Mouse (Mus musculus) limb, embryonic 10.5 days (tissue): ENCODE results near the gene Rxylt1. TPM values are rescaled to one million over a fixed set of nuclear protein-coding genes. Genes with fewer than 3 reads are reported as not detected.
A peak's percentile ranks its signal among the peaks of the same experiment; 100 is the strongest.

ENCODE experiments used
- DNase-seq: peaks from one replicate; pipeline ENCODE4 v3.0.0-alpha.2; 2017; ENCODE audit warnings: low spot score
- H3K27ac ChIP-seq: fragments of 300-500 bp; sonication (generic); 2 replicates; pipeline ENCODE4 v1.5.1; 2016; ENCODE audit warnings: mild to moderate bottlenecking
- H3K27me3 ChIP-seq: fragments of 300-500 bp; sonication (generic); 2 replicates; pipeline ENCODE4 v1.6.1; 2016; ENCODE audit warnings: low read depth, mild to moderate bottlenecking; ENCODE audit not compliant: poor library complexity, severe bottlenecking
- H3K36me3 ChIP-seq: fragments of 300-500 bp; sonication (generic); 2 replicates; pipeline ENCODE4 v1.6.1; 2016; ENCODE audit warnings: mild to moderate bottlenecking, moderate library complexity
- H3K4me1 ChIP-seq: fragments of 300-500 bp; sonication (generic); 2 replicates; pipeline ENCODE4 v1.6.1; 2016
- H3K4me3 ChIP-seq: fragments of 300-500 bp; sonication (generic); 2 replicates; pipeline ENCODE4 v1.5.1; 2016; ENCODE audit warnings: mild to moderate bottlenecking, moderate library complexity
- H3K9me3 ChIP-seq: fragments of 300-500 bp; sonication (generic); replicated peaks from 2 replicates; pipeline ENCODE4 v1.6.1; 2016; ENCODE audit warnings: mild to moderate bottlenecking
- WGBS: fragments of 180-500 bp; shearing (Covaris S2); methylation state at CpG from one replicate; pipeline ENCODE4 v1.1.7; 2016; 5-methylcytosine and 5-hydroxymethylcytosine counted together
- polyA plus RNA-seq: library from polyadenylated mRNA; unstranded; fragments of >200 nt; fragmentation: Nextera tagmentation; extraction: Ambion mirVana; gene quantifications from 2 replicates; pipeline ENCODE4 v1.2.1, GENCODE M21; 2016

Rxylt1 gene
- 36.6 and 36.8 TPM in 2 replicates for polyA plus RNA-seq

DNA sequence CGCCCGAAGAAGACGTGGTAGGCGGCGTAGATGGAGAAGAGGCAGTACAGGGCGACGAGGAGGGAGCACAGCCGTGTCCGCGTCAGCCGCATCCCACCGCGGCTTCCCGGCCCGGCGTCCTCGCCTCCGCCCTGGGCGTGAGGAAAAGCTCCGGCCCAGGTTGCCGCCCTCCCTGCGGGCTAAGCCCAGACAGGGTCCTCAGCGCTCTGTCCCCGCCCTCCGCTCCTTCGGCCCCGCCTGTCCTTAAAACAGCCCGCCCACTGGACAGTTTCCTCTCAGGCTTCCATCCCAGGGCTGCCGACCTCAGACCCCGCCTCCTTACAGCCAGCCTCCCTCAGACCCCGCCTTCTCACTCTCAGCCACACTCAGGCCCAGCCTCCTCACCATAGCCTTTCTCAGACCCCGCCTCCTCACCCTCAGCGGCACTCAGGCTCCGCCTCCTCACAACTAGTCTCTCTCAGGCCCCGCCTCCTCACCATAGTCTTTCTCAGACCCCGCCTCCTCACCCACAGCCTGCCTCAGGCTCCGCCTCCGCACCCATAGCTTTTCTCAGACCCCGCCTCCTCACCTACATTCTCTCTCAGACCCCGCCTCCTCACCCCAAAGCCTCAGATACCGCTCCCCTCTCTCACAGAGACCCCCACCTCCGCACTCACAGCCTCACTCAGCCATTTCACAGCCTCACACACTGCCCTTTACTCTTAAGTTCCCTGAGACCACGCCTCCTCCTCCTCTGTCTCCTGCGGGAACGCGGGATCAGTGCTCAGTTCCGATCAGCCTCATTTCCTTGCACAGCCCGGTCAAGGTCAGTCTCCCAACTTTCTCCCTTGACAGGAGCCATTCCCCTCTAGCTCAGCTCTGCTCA, at the start of gene Rxylt1:
Gene Rxylt1, minus strand, starts transcription at position 392 of the 865 bp plus-strand sequence.
- Histone ChIP-seq H3K4me1 (peaks cover 13% of the 10 kb centered on the region), H3K9me3 (no peaks in the 10 kb centered on the region), H3K36me3 (peaks cover 15% of the 10 kb centered on the region), H3K27ac (peak within 1 kb of the TSS; percentile 93), H3K4me3 (peak within 1 kb of the TSS; percentile 79), H3K27me3 (no peaks in the 10 kb centered on the region)
- peak; percentile 90 for DNase-seq
- WGBS, result 2% methylated on average over 36 of the region's 48 CpGs

DNA sequence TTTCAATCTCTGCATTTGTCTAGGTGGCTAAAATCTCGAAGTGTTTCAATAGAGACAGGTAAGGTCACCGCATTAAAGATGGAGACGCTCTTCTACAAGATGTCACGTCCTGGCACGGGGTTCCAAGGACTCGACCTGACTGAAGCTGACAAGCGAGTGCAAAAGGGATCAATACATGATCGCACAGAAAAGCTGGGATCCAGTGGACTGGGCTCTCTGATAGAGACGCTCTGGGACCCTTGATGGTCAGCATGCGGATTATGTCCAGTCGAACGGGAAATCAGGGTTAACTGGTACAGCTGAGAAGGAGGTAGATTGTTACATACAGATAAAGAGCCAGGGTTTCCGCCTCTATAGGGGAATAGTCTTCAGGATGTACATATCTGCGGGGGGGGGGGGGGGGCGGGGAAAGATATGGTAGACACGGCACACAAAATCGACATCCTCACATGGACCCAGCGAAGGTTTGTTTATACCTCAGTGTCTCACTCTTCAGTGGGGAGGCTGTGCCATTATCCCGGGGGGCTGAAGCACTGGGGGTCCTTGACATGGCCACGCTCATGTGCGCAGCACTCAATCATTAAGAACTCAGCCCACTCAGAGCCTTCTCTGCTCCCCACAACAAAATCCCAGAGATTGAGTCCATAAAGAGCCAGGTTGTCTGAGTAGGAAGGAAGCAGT, 24.3 kb upstream of the Rxylt1 start:
- no peak overlapping the region for H3K4me3 ChIP-seq
- no peaks in the 10 kb centered on the region for H3K9me3 ChIP-seq
- no peak overlapping the region for H3K27ac ChIP-seq

DNA sequence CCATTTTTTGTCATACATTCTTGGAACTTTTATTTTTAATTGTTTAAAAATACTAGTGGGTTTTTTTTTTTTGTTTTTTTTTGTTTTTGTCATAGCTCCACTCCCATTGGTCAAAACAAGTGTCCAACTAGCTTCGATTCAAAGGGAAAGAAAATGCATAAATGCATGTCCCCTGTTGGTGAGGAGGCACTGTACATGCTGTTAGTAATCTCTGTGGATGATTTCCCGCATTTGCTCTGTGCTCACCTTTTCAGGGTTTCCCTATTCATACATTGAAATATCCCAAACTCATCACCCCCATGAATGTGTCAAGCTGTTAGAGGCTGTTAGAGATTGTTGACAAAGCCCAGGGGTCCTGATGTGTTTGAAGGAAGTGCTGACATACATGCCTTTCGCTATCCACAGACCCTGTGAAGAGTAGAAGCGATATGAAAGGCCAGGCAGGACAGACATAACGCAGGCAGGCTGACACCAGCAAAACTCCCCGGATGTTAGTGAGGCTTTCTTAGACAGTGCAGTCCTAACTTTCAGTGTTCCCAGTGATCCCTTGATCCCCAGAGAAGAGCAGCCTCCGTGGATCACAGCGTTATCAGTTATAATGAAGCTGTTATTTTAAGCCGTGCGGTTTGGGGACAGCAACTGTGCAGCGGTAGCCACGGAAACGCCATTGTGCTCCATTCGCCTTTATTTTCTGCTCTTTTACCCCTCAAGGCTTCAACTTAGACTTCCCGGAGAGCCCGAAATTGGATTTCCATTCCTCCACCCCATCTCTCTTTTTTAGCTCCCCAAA, 23.5 kb upstream of the Rxylt1 start:
- H3K27ac ChIP-seq, result no peak overlapping the region

More for the DNA sequence above, 24.3 kb upstream of the Rxylt1 start:
- no peak for DNase-seq
- Histone ChIP-seq H3K27me3 (no peaks in the 10 kb centered on the region), H3K36me3 (no peaks in the 10 kb centered on the region), H3K4me1 (peaks cover 10% of the 10 kb centered on the region; the same call in 1 of the 2 replicates)
- 95% methylated on average over 19 of the region's 21 CpGs for WGBS

DNA sequence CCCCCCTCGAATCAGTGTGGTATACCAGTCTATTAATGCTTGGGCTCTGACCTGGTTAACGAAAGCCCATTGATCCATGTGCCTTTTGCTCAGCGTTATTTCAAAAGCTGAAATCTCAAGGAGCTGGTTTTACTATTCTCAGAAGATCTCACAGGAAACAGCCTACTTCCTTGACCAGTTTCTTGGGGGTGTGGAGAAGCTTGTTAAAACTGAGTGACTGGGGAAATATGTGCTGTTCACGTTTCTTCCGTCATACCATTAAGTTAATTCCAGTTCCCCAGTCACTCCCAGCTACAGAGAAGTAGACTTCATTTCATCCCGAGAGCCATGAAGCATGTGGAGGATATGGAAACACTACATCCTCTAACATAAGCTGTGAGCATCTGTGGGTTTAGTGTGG, 22.3 kb upstream of the Rxylt1 start:
- WGBS, result 77% methylated on average over 6 of the region's 6 CpGs

More for the DNA sequence above, 23.5 kb upstream of the Rxylt1 start:
- no peak for DNase-seq
- H3K27me3 ChIP-seq, result no peaks in the 10 kb centered on the region
- 91% methylated on average over 16 of the region's 16 CpGs for WGBS
- H3K9me3 ChIP-seq, result no peaks in the 10 kb centered on the region
- no peak overlapping the region for H3K4me3 ChIP-seq
- H3K36me3 ChIP-seq, result no peaks in the 10 kb centered on the region
- peaks cover 13% of the 10 kb centered on the region; the same call in 1 of the 2 replicates for H3K4me1 ChIP-seq

DNA sequence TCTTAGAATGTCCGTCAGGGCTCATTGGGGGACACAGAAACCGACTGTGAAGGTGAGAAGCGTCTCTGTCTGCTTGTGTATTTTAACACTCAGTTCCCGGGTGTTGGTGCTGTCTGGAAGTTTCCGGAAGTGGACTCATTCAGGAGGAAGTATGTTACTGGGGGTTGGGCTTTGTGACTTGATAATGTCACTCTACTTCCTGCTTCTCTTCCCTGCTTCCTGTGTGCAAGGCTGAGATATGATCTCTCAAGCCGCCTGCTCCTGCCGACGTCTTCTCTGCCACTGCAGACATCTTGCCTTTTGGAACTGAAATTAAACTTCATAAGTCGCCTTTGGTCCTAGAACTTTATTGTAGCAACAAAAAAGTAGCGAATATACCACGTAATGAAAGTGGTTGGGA, 19.5 kb upstream of the Rxylt1 start:
- 86% methylated on average over 11 of the region's 11 CpGs for WGBS
- H3K27ac ChIP-seq, result no peak overlapping the region
- no peaks in the 10 kb centered on the region for H3K9me3 ChIP-seq

More for the DNA sequence above, 22.3 kb upstream of the Rxylt1 start:
- Histone ChIP-seq H3K4me1 (peaks cover 13% of the 10 kb centered on the region; the same call in 1 of the 2 replicates), H3K4me3 (no peak overlapping the region), H3K27me3 (no peaks in the 10 kb centered on the region), H3K27ac (no peak overlapping the region), H3K9me3 (no peaks in the 10 kb centered on the region), H3K36me3 (no peaks in the 10 kb centered on the region)
- no peak for DNase-seq

DNA sequence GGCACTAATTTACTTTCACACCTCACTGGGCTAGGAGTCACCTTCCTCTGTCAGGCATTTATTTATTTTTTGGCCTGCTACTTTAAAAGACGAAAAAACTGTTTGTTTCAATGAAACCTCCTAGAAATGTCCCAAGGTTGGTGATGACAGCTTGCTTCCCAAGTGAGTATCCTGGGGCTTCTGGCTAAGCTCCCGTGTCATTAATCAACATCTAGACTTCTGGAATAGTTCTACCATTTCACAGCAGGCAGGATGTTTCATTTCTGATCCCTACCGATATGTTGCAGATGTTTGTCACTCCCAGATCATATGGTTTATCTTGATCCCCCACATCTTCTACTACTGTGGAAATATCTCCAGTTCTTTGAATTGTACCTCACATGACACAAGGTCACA, 9.5 kb upstream of the Rxylt1 start:
- Histone ChIP-seq H3K36me3 (no peaks in the 10 kb centered on the region), H3K4me3 (no peak overlapping the region), H3K9me3 (no peaks in the 10 kb centered on the region), H3K27ac (no peak overlapping the region), H3K27me3 (no peaks in the 10 kb centered on the region), H3K4me1 (no peaks in the 10 kb centered on the region)
- 80% methylated on average over 3 of the region's 3 CpGs for WGBS
- no peak for DNase-seq

More for the DNA sequence above, 19.5 kb upstream of the Rxylt1 start:
- no peaks in the 10 kb centered on the region for H3K36me3 ChIP-seq
- H3K27me3 ChIP-seq, result no peaks in the 10 kb centered on the region
- DNase-seq, result no peak
- H3K4me1 ChIP-seq, result peaks cover 13% of the 10 kb centered on the region; the same call in 1 of the 2 replicates
- H3K4me3 ChIP-seq, result no peak overlapping the region

DNA sequence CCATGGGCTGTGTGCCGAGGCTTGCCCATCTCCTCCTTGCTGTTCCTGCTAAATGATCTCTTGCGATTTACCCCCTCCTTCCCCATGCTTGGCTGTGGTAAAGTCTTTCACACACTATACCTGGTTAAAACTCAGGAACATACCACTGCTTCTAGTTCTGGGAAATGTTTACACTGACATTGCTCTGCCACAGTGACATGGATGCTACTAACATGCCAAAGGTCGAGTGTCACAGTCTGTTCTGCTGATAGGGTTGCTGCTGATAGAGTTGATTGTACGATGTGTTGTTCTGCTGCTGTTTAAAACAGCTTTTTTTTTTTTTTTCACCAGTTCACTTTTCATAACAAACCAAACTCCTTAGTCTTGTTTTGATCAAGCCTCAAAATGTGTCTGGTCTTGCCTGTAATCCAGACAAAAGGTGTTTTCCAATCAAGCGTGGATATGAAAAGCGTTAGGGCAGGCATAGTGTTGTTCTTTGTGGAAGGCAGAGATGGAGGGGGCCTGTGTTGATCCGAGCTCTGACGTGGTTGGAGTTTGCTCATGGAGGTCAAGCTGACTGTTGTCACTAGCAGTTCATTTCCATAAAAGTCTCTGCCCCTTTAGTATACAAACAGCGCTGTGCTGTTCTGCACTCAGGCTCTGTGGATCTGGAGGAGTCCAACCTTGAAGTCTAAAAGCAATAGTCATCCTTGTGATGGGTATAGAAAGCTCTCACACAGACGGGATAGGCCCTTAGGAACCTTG, 8.9 kb upstream of the Rxylt1 start:
- 76% methylated on average over 10 of the region's 10 CpGs for WGBS
- Histone ChIP-seq H3K9me3 (no peaks in the 10 kb centered on the region), H3K27me3 (no peaks in the 10 kb centered on the region), H3K4me1 (no peaks in the 10 kb centered on the region), H3K27ac (no peak overlapping the region), H3K4me3 (no peak overlapping the region), H3K36me3 (no peaks in the 10 kb centered on the region)
- DNase-seq, result no peak

DNA sequence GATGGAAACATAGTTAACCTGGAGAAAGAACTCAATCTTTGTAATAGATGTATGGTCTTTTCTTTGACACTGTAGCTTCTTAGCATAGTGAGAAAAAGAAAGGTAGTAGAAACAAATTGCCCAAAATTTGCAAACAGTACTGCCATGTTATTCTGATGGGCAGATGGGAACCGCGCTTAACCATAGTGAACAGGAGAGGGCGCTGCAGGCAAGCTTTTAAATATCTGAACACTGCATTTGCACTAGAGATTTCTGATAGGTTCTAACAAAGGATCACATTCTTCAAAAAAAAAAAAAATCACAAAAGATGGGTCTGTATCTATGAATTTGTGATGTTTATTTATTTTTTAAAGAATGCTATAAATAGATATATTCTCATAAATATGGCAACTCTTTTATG, 8.2 kb upstream of the Rxylt1 start:
- H3K4me1 ChIP-seq, result no peaks in the 10 kb centered on the region
- no peak overlapping the region for H3K4me3 ChIP-seq
- DNase-seq, result peak; percentile 64
- no peaks in the 10 kb centered on the region for H3K27me3 ChIP-seq
- H3K36me3 ChIP-seq, result no peaks in the 10 kb centered on the region
- H3K9me3 ChIP-seq, result no peaks in the 10 kb centered on the region
- 5% methylated on average over 3 of the region's 3 CpGs for WGBS
- H3K27ac ChIP-seq, result no peak overlapping the region

DNA sequence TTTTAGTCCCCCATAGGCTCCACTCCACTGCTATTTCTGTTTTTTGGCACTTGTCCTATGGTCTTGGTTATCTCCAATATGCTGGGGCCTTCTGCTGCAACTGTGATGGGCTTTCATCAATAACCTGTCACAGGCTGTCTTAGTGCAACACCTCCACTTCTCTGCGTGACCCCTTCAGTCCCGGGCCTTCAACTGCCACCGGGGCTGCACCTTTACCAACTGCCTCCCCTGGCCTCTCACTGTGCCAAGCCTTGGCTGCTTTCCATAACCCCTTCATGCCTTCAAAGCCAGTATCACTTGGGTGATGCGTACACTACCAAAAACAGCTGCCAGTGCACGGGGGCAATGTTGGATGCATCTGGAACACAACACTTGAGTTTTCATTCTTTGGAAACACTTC, 5.5 kb upstream of the Rxylt1 start:
- H3K9me3 ChIP-seq, result no peaks in the 10 kb centered on the region
- peaks cover under 1% of the 10 kb centered on the region; the same call in 1 of the 2 replicates for H3K4me1 ChIP-seq
- DNase-seq, result no peak
- H3K36me3 ChIP-seq, result no peaks in the 10 kb centered on the region
- no peak overlapping the region for H3K4me3 ChIP-seq
- H3K27me3 ChIP-seq, result no peaks in the 10 kb centered on the region
- H3K27ac ChIP-seq, result no peak overlapping the region
- 88% methylated on average over 5 of the region's 5 CpGs for WGBS

DNA sequence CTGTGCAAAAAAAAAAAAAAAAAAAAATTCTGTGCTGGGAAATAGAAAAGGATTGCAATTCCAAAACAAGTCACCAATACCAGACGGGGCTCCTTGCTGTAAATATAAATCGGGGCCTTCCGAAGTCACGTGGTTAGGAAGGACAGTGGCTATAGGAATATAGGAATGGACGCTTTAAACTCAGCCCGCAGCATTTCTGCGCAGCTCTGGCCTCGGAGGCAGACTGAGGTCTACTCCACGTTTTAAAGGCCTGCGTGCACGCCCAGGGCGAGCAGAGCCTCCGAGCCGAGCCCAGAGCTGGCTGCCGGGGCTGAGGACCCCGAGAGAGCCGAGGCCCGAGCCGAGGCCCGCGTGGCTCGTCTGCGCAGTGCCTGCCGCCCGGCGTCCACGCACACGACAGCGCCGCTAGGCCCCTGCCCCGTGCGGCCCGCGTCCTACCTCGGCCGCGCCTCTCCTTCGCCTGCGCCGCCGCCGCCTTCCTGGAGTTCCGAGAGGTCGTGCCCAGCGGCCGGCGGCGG, 650 bp downstream of the Rxylt1 start:
- H3K4me1 ChIP-seq, result peaks cover 13% of the 10 kb centered on the region
- peaks cover 19% of the 10 kb centered on the region for H3K36me3 ChIP-seq
- WGBS, result under 1% methylated on average over 48 of the region's 48 CpGs
- DNase-seq, result no peak
- no peaks in the 10 kb centered on the region for H3K9me3 ChIP-seq
- H3K27me3 ChIP-seq, result no peaks in the 10 kb centered on the region
- H3K27ac ChIP-seq, result peak overlapping the region; percentile 93
- peak overlapping the region; percentile 79 for H3K4me3 ChIP-seq

DNA sequence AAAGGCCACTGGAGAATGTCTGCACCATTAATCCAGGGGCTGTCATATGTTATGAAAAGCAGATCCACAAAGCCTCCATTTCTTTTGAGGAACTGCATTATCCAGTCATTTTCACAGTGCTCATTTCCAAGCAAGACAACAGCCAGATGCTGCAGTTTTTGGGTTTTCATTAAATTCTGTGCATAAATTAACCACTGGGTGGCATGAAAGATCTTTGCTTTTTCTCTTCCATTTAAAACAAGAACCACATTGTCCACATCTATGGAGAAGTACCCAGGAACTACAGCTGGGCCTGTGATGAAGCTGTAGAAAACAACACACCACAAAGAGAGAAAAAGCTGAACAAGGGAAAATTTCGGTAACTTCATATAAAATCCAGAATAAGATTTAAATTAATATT, 6.7 kb downstream of the Rxylt1 start:
- H3K27me3 ChIP-seq, result no peaks in the 10 kb centered on the region
- DNase-seq, result no peak
- no peak overlapping the region for H3K4me3 ChIP-seq
- H3K36me3 ChIP-seq, result peaks cover 74% of the 10 kb centered on the region
- WGBS, result 96% methylated on average over 1 of the region's 1 CpGs
- peaks cover 8% of the 10 kb centered on the region; the same call in 1 of the 2 replicates for H3K9me3 ChIP-seq
- peaks cover 2% of the 10 kb centered on the region; the same call in 1 of the 2 replicates for H3K4me1 ChIP-seq
- H3K27ac ChIP-seq, result no peak overlapping the region

DNA sequence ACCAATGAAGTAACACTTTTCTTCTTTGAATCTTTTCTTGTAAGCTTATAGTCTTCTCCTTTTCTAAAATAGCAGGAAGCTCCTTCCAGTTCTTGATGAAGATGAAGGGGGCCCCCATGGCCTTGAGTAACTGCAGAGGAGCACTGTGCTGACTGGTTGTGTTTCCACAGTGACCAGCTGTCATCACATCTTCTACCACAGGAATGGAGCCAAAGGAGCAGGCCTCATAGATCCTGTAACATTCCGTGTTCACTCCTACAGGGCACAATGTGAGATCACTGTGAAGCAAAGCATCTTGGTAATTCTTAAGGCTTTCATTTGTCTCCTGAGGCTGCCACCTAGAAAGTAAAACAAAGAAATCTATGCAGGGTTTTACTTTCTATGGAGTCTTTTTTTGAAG, 15.8 kb downstream of the Rxylt1 start:
- no peak for DNase-seq
- Histone ChIP-seq H3K27ac (no peak overlapping the region), H3K4me3 (no peak overlapping the region), H3K27me3 (no peaks in the 10 kb centered on the region), H3K36me3 (peaks cover 23% of the 10 kb centered on the region), H3K4me1 (no peaks in the 10 kb centered on the region), H3K9me3 (no peaks in the 10 kb centered on the region)
- WGBS, result 96% methylated on average over 1 of the region's 1 CpGs
